In genomic region chr16:38131756-38132155, GRCm38 (mm10) we compare ENCODE assay signal across 8 mouse cellular contexts. TPM values are rescaled to one million over a fixed set of nuclear protein-coding genes. Genes with fewer than 3 reads are reported as not detected.
DNase-seq lines count a peak whose midpoint lies in the region; ATAC-seq and TF ChIP-seq lines count a peak whose summit lies in the region.

No protein-coding gene starts in this region.

- H3K9ac ChIP-seq in hindbrain, embryonic 14.5 days, result 0 out of 2 replicates have a peak overlapping the region, but pooled peaks have one; percentile 8
- H3K9ac ChIP-seq in lung, embryonic 15.5 days, result no peak overlapping the region
- H3K9ac ChIP-seq in stomach, embryonic 15.5 days, result no peak overlapping the region

- H3K27ac ChIP-seq in hindbrain, embryonic 14.5 days, result 0 out of 2 replicates have a peak overlapping the region, but pooled peaks have one; percentile 6
- H3K27ac ChIP-seq in lung, embryonic 15.5 days, result peak overlapping the region; percentile 6; the same call in 1 of the 2 replicates
- peak overlapping the region; percentile 27 for H3K27ac ChIP-seq in stomach, embryonic 15.5 days
- H3K27ac ChIP-seq in cerebellum, adult 2 months (ENCODE audit: insufficient read depth, low read length), result no peak overlapping the region

- peak overlapping the region; percentile 9; the same call in 1 of the 2 replicates for H3K4me2 ChIP-seq in hindbrain, embryonic 14.5 days (replicated peaks)
- H3K4me2 ChIP-seq in lung, embryonic 15.5 days, result peak overlapping the region; percentile 24; the same call in 1 of the 2 replicates
- no peak overlapping the region; the same call in 1 of the 2 replicates for H3K4me2 ChIP-seq in stomach, embryonic 15.5 days

- H3K9me3 ChIP-seq in hindbrain, embryonic 14.5 days (ENCODE audit: control insufficient read depth, low read length), result no peaks in the 10 kb centered on the region
- H3K9me3 ChIP-seq in lung, embryonic 15.5 days, result no peaks in the 10 kb centered on the region
- H3K9me3 ChIP-seq in stomach, embryonic 15.5 days, result no peaks in the 10 kb centered on the region

- DNase-seq in left cerebral cortex, postnatal 25 days (ENCODE audit: low spot score in 2 of 2), result peak; percentile 28 to 30
- DNase-seq in left cerebral cortex, adult 8-10 months (ENCODE audit: low spot score in 2 of 2), result no peak
- DNase-seq in embryo, embryonic 10.5 days (ENCODE audit: low spot score), result peak; percentile 47
- DNase-seq in hindbrain, embryonic 14.5 days (ENCODE audit: low spot score), result no peak
- DNase-seq in cerebellum, adult 11 months, result no peak
- no peak for DNase-seq in cerebellum, adult 2 months

- no peaks in the 10 kb centered on the region for H3K36me3 ChIP-seq in hindbrain, embryonic 14.5 days (replicated peaks; ENCODE audit: control insufficient read depth, insufficient read depth)
- no peaks in the 10 kb centered on the region for H3K36me3 ChIP-seq in lung, embryonic 15.5 days
- H3K36me3 ChIP-seq in stomach, embryonic 15.5 days, result no peaks in the 10 kb centered on the region

- H3K4me1 ChIP-seq in hindbrain, embryonic 14.5 days (replicated peaks; ENCODE audit: control insufficient read depth, insufficient read depth, low read length), result peaks cover 28% of the 10 kb centered on the region; the same call in 1 of the 2 replicates
- peaks cover 45% of the 10 kb centered on the region for H3K4me1 ChIP-seq in lung, embryonic 15.5 days
- peaks cover 19% of the 10 kb centered on the region; the same call in 1 of the 2 replicates for H3K4me1 ChIP-seq in stomach, embryonic 15.5 days
- H3K4me1 ChIP-seq in cerebellum, adult 2 months (ENCODE audit: control insufficient read depth, insufficient read depth, low read length), result peaks cover 7% of the 10 kb centered on the region

- H3K27me3 ChIP-seq in hindbrain, embryonic 14.5 days (ENCODE audit: control insufficient read depth, insufficient read depth, low read length), result no peaks in the 10 kb centered on the region
- no peaks in the 10 kb centered on the region for H3K27me3 ChIP-seq in lung, embryonic 15.5 days
- no peaks in the 10 kb centered on the region for H3K27me3 ChIP-seq in stomach, embryonic 15.5 days (replicated peaks)
- H3K27me3 ChIP-seq in cerebellum, adult 2 months (ENCODE audit: control insufficient read depth, insufficient read depth, low read length), result no peaks in the 10 kb centered on the region

- H3K4me3 ChIP-seq in hindbrain, embryonic 14.5 days (replicated peaks; ENCODE audit: low read length), result no peak overlapping the region
- no peak overlapping the region for H3K4me3 ChIP-seq in lung, embryonic 15.5 days
- no peak overlapping the region for H3K4me3 ChIP-seq in stomach, embryonic 15.5 days (replicated peaks)
- no peak overlapping the region for H3K4me3 ChIP-seq in cerebellum, adult 2 months (replicated peaks; ENCODE audit: insufficient read depth, low read depth, low read length)

- TF ChIP-seq CTCF in cerebellum, adult 2 months (IDR thresholded peaks at IDR 0.05; ENCODE audit: borderline replicate concordance, insufficient read depth, low read depth, low read length), result no peak

- intact Hi-C loops in left cerebral cortex, postnatal 25 days (cut with DNase I), result no loop called here

- no peak for ATAC-seq in hindbrain, embryonic 14.5 days (ENCODE audit: low FRiP score)
- ATAC-seq in lung, embryonic 15.5 days (ENCODE audit: borderline replicate concordance, extremely low read depth, low FRiP score, low TSS enrichment), result peak; percentile 49; the same call in 1 of the 2 replicates
- ATAC-seq in stomach, embryonic 15.5 days (ENCODE audit: insufficient read depth, low FRiP score, low read depth), result peak; percentile 43; the same call in 1 of the 2 replicates

- TF ChIP-seq POLR2A in cerebellum, adult 2 months (IDR thresholded peaks at IDR 0.05; ENCODE audit: borderline replicate concordance, insufficient read depth, low read length), result no peak

- 40% methylated on average over 9 of the region's 9 CpGs for WGBS in hindbrain, embryonic 14.5 days
- WGBS in lung, embryonic 15.5 days, result 33% methylated on average over 9 of the region's 9 CpGs
- WGBS in stomach, embryonic 15.5 days, result 50% methylated on average over 9 of the region's 9 CpGs
- 33% methylated on average over 9 of the region's 9 CpGs for WGBS in cerebellum, adult 2 months

RNA-seq across cellular contexts. Expression of gene Gsk3b, which starts 43.0 kb away (rescaled TPM):
- total RNA-seq in left cerebral cortex, postnatal 25 days (2021), result 100 to 1,000 TPM; 177 TPM
- 100 to 1,000 TPM; 168 to 185 (median 177) TPM for total RNA-seq in left cerebral cortex, adult 8-10 months (2022)
- 164 and 171 TPM in 2 replicates for polyA plus RNA-seq in hindbrain, embryonic 14.5 days (2014; fragmentation: Nextera tagmentation; extraction: Ambion mirVana)
- 51.1 and 52.7 TPM in 2 replicates for polyA plus RNA-seq in lung, embryonic 15.5 days (2015; fragmentation: Nextera tagmentation; extraction: Ambion mirVana)
- 54.0 and 54.2 TPM in 2 replicates for polyA plus RNA-seq in stomach, embryonic 15.5 days (2015; fragmentation: Nextera tagmentation; extraction: Ambion mirVana)
- polyA plus RNA-seq in cerebellum, adult 2 months (2012; rRNA removed), result 46.3 and 48.7 TPM in 2 replicates

Comparison
In these comparisons a context has a peak if more than half of its experiments do, and no peak if none do; other contexts are left out.
1. DNase-seq: peak in left cerebral cortex, postnatal 25 days (2 of 2) and embryo, embryonic 10.5 days (single experiment); none in left cerebral cortex, adult 8-10 months (0 of 2), hindbrain, embryonic 14.5 days (single experiment), cerebellum, adult 11 months (single experiment) and cerebellum, adult 2 months (0 of 2).